Mouse (Mus musculus) midbrain, embryonic 16.5 days (tissue): Measurements from ENCODE around the gene Fbxl18. TPM values are rescaled to one million over a fixed set of nuclear protein-coding genes. Genes with fewer than 3 reads are reported as not detected.
A peak's percentile ranks its signal among the peaks of the same experiment; 100 is the strongest.

Source experiments
- ATAC-seq: fragments of 200-750 bp; cut with Nextera tagmentation; 2 replicates; pipeline ENCODE4 v1.8.0; 2017; ENCODE audit warnings: moderate TSS enrichment
- H3K27ac ChIP-seq: fragments of 300-500 bp; sonication (generic); 2 replicates; pipeline ENCODE4 v1.5.1; 2014; ENCODE audit warnings: mild to moderate bottlenecking, low read length, mixed read lengths
- H3K27me3 ChIP-seq: fragments of 300-500 bp; sonication (generic); 2 replicates; pipeline ENCODE4 v1.6.1; 2014; ENCODE audit warnings: low read depth, low read length, mixed read lengths; ENCODE audit not compliant: control insufficient read depth, insufficient read depth
- H3K36me3 ChIP-seq: fragments of 300-500 bp; sonication (generic); 2 replicates; pipeline ENCODE4 v1.6.1; 2014; ENCODE audit warnings: mild to moderate bottlenecking, low read length, moderate library complexity, mixed read lengths; ENCODE audit not compliant: control insufficient read depth, insufficient read depth
- H3K4me1 ChIP-seq: fragments of 300-500 bp; sonication (generic); 2 replicates; pipeline ENCODE4 v1.6.1; 2014; ENCODE audit warnings: mild to moderate bottlenecking, low read length, mixed read lengths; ENCODE audit not compliant: control insufficient read depth, insufficient read depth
- H3K4me2 ChIP-seq: fragments of 300-500 bp; sonication (generic); 2 replicates; pipeline ENCODE4 v1.6.1; 2014; ENCODE audit warnings: mild to moderate bottlenecking, low read length, mixed read lengths
- H3K4me3 ChIP-seq: fragments of 300-500 bp; sonication (generic); 2 replicates; pipeline ENCODE4 v1.5.1; 2014; ENCODE audit warnings: low read depth, mild to moderate bottlenecking, low read length, moderate library complexity, mixed read lengths
- H3K9ac ChIP-seq: fragments of 300-500 bp; sonication (generic); 2 replicates; pipeline ENCODE4 v1.6.1; 2014; ENCODE audit warnings: low read depth, low read length, mixed read lengths
- H3K9me3 ChIP-seq: fragments of 300-500 bp; sonication (generic); replicated peaks from 2 replicates; pipeline ENCODE4 v1.6.1; 2014; ENCODE audit warnings: mild to moderate bottlenecking, low read length, mixed read lengths; ENCODE audit not compliant: control insufficient read depth, poor library complexity, severe bottlenecking
- WGBS: fragments of 180-500 bp; shearing (Covaris S2); extraction: QIAGEN DNeasy Blood & Tissue Kit; methylation state at CpG from one replicate; pipeline ENCODE4 v1.1.7; 2014; 5-methylcytosine and 5-hydroxymethylcytosine counted together
- polyA plus RNA-seq: library from polyadenylated mRNA; unstranded; fragments of >200 nt; fragmentation: Nextera tagmentation; extraction: Ambion mirVana; gene quantifications from 2 replicates; pipeline ENCODE4 v1.2.1, GENCODE M21; 2015

Gene Fbxl18
- polyA plus RNA-seq, 1 experiment from 2014 or later = 29.9 TPM

DNA sequence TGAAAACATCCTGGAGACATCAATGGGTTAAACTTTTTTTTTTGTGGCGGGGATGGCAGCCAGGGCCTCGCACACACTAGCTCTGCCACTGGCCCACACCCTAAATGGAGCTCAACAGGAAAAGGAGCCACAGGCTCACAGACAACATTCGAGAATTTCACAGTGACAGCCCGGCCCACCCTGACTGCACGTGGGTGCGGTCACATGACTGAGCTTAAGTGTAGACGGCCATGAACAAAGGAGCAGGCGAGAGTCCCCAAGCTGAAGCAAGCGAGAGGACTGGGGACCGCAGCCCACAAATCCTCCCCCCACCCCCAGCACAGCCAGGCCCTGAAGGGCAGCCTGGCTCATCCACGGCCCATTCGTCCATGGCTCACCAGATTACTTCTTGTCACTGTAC lies 23.5 kb downstream of the Fbxl18 start:
- no peak overlapping the region for H3K4me2 ChIP-seq
- WGBS = 39% methylated on average over 12 of the region's 12 CpGs
- peaks cover 5% of the 10 kb centered on the region for H3K36me3 ChIP-seq
- H3K9me3 ChIP-seq = no peaks in the 10 kb centered on the region
- ATAC-seq = no peak
- no peak overlapping the region for H3K9ac ChIP-seq
- no peaks in the 10 kb centered on the region for H3K27me3 ChIP-seq
- no peak overlapping the region for H3K4me3 ChIP-seq
- no peak overlapping the region for H3K27ac ChIP-seq
- no peaks in the 10 kb centered on the region; the same call in 1 of the 2 replicates for H3K4me1 ChIP-seq

DNA sequence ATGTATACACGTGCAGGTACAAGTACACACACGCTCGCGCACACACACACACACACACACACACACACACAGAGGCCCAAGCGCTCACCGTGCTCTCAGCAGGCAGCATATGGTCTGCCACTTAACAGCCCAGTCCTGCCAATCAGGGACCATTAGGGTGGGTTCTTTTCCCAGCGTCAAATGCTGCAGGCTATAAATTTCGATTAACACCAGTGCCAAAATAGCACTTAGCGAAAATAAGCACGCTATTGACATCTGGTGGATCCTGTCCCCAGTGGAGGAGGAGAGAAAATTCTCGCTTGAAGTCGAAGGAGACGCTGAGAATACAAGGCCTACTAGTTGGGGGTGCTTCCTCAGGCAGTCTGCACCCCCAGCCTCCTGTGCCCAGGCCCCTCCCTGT lies 25.8 kb downstream of the Fbxl18 start:
- Histone ChIP-seq H3K27me3 (no peaks in the 10 kb centered on the region), H3K4me2 (0 out of 2 replicates have a peak overlapping the region, but pooled peaks have one; percentile 4), H3K4me3 (no peak overlapping the region), H3K4me1 (no peaks in the 10 kb centered on the region; the same call in 1 of the 2 replicates), H3K36me3 (no peaks in the 10 kb centered on the region; the same call in 1 of the 2 replicates), H3K9ac (no peak overlapping the region), H3K9me3 (no peaks in the 10 kb centered on the region), H3K27ac (peak overlapping the region; percentile 40)
- peak; percentile 62 for ATAC-seq
- 53% methylated on average over 13 of the region's 13 CpGs for WGBS

- H3K27ac ChIP-seq = peak overlapping the region; percentile 69
- no peaks in the 10 kb centered on the region for H3K27me3 ChIP-seq
- peak overlapping the region; percentile 27 for H3K9ac ChIP-seq
- H3K4me1 ChIP-seq = no peaks in the 10 kb centered on the region
- WGBS = 34% methylated on average over 16 of the region's 16 CpGs
- peaks cover 6% of the 10 kb centered on the region; the same call in 1 of the 2 replicates for H3K9me3 ChIP-seq
- H3K4me2 ChIP-seq = peak overlapping the region; percentile 13; the same call in 1 of the 2 replicates
- no peak overlapping the region for H3K4me3 ChIP-seq
- H3K36me3 ChIP-seq = no peaks in the 10 kb centered on the region
- peak; percentile 76; the same call in 1 of the 2 replicates for ATAC-seq
These were observed 37.4 kb downstream of the Fbxl18 start for GRCm38 (mm10) chr5:142857763-142858229.

- WGBS = 81% methylated on average over 4 of the region's 4 CpGs
- H3K4me1 ChIP-seq = no peaks in the 10 kb centered on the region
- H3K36me3 ChIP-seq = no peaks in the 10 kb centered on the region
- H3K27me3 ChIP-seq = no peaks in the 10 kb centered on the region
- H3K4me3 ChIP-seq = no peak overlapping the region
- no peak overlapping the region for H3K27ac ChIP-seq
- peaks cover 6% of the 10 kb centered on the region; the same call in 1 of the 2 replicates for H3K9me3 ChIP-seq
- no peak overlapping the region for H3K4me2 ChIP-seq
- ATAC-seq = no peak
- H3K9ac ChIP-seq = no peak overlapping the region
These were observed 38.8 kb downstream of the Fbxl18 start for GRCm38 (mm10) chr5:142856408-142856807.

DNA sequence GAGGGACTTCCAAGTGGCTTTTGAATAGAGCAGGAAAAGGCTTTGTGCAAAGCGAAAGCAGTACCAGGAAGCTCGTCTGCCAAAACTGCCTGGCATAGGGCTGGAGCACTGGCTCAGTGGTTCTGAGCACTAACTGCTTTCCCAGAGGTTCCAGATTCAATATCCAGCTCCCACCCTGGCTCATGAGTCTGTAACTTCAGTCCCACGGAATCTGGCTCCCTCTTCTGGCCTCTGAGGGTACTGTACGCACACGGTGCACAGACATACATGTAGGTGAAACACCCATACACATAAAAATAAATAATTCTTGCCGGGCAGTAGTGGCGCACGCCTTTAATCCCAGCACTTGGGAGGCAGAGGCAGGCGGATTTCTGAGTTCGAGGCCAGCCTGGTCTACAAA lies 40.3 kb downstream of the Fbxl18 start:
- Histone ChIP-seq H3K36me3 (no peaks in the 10 kb centered on the region), H3K4me2 (no peak overlapping the region), H3K9ac (no peak overlapping the region), H3K27me3 (no peaks in the 10 kb centered on the region), H3K9me3 (peaks cover 6% of the 10 kb centered on the region; the same call in 1 of the 2 replicates), H3K4me3 (no peak overlapping the region), H3K4me1 (no peaks in the 10 kb centered on the region), H3K27ac (no peak overlapping the region)
- no peak for ATAC-seq
- 80% methylated on average over 10 of the region's 10 CpGs for WGBS

- WGBS = 81% methylated on average over 6 of the region's 6 CpGs
- Histone ChIP-seq H3K27me3 (no peaks in the 10 kb centered on the region), H3K4me3 (no peak overlapping the region), H3K4me1 (no peaks in the 10 kb centered on the region), H3K27ac (no peak overlapping the region), H3K4me2 (no peak overlapping the region), H3K36me3 (no peaks in the 10 kb centered on the region), H3K9me3 (peaks cover 6% of the 10 kb centered on the region; the same call in 1 of the 2 replicates), H3K9ac (no peak overlapping the region)
- ATAC-seq = no peak
These were observed 41.6 kb downstream of the Fbxl18 start for GRCm38 (mm10) chr5:142853585-142853984.

- Histone ChIP-seq H3K27me3 (no peaks in the 10 kb centered on the region), H3K4me2 (no peak overlapping the region), H3K4me3 (no peak overlapping the region), H3K27ac (no peak overlapping the region), H3K9me3 (peaks cover 4% of the 10 kb centered on the region; the same call in 1 of the 2 replicates), H3K4me1 (no peaks in the 10 kb centered on the region), H3K9ac (no peak overlapping the region), H3K36me3 (no peaks in the 10 kb centered on the region)
- no peak for ATAC-seq
- WGBS = 81% methylated on average over 5 of the region's 5 CpGs
These were observed 43.6 kb downstream of the Fbxl18 start for GRCm38 (mm10) chr5:142851681-142852049.

DNA sequence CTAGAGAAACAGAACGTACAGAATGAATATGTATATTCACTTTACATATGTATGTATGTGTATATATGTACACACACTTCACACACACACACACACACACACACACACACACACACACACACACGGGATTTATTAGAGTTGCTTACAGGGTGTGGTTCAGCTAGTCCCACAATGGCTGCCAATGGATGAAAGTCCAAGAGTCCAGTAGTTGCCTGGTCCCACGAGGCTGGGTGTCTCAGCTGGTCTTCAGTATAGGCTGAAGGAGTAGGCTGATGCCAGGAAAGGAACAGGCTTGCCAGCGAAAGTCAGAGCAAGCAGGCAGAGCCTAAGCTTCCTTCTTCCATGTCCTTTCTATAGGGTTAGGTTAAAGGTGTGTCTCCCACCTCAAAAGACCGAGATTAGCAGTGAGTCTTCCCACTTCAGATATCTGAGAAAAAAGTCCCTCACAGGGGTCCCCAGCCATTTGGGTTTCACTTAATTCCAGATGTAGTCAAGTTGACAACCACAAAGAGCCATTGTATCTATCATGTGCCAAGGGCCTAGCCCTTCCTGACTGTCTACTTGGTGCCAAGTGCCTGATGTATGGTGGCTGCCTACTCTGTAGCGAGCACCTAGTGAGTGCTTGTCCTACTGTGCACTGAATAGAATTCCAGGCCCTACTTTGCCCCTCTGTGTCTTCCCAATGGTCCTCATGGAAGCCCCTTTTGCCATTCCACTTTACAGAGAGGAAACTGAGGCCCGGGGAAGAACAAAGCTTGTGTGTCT lies 44.1 kb downstream of the Fbxl18 start:
- H3K4me3 ChIP-seq = no peak overlapping the region
- no peak overlapping the region for H3K9ac ChIP-seq
- no peak overlapping the region for H3K27ac ChIP-seq
- H3K4me2 ChIP-seq = no peak overlapping the region
- H3K4me1 ChIP-seq = no peaks in the 10 kb centered on the region
- no peaks in the 10 kb centered on the region for H3K9me3 ChIP-seq
- no peak for ATAC-seq
- no peaks in the 10 kb centered on the region for H3K36me3 ChIP-seq
- 82% methylated on average over 7 of the region's 7 CpGs for WGBS
- H3K27me3 ChIP-seq = no peaks in the 10 kb centered on the region

- Histone ChIP-seq H3K4me2 (no peak overlapping the region), H3K9ac (no peak overlapping the region), H3K4me1 (no peaks in the 10 kb centered on the region), H3K27ac (no peak overlapping the region), H3K4me3 (no peak overlapping the region), H3K36me3 (no peaks in the 10 kb centered on the region), H3K27me3 (no peaks in the 10 kb centered on the region), H3K9me3 (no peaks in the 10 kb centered on the region)
- 57% methylated on average over 9 of the region's 9 CpGs for WGBS
- ATAC-seq = no peak
These were observed 44.7 kb downstream of the Fbxl18 start for GRCm38 (mm10) chr5:142850476-142850875.
